16 mouse cellular contexts compared by ENCODE assay signal in the genomic region with DNA sequence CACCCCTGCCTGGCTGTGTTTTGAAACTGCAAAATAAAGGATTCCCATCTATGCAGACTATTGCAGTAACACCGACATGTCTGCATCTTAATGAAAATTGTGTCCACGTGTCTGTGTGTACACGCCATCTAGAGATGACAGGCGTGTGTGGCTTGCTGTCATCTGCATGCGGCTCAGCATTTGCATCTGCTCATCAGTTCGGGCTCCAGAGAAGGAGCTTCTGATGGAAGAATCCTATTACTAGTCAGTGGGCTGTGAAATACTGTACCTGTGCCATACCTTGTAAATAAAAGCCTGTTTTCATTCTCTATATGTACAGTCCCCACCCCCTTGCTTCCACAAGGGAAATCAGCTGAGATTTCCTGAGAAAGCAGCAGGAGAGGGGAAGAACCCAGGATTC.
"Had no signal": no experiment of that assay in that cellular context is flagged by ENCODE, and none has a peak within 500 bp of the region (broad histone marks: within the 10 kb centered on the region; RNA-seq: fewer than 3 reads in every experiment).

No protein-coding gene starts in this region.

- H3K9me3 ChIP-seq: limb, embryonic 12.5 days; liver, embryonic 13.5 days; lung, embryonic 15.5 days; megakaryocyte, embryonic 14.5 days; neural tube, embryonic 15.5 days had no signal

- H3K4me1 ChIP-seq: liver, embryonic 13.5 days; megakaryocyte, embryonic 14.5 days had no signal

- H3K27me3 ChIP-seq: limb, embryonic 12.5 days; liver, embryonic 13.5 days; lung, embryonic 15.5 days; megakaryocyte, embryonic 14.5 days; neural tube, embryonic 15.5 days had no signal

- H3K4me2 ChIP-seq: limb, embryonic 12.5 days; liver, embryonic 13.5 days; lung, embryonic 15.5 days; neural tube, embryonic 15.5 days had no signal

- H3K9ac ChIP-seq: limb, embryonic 12.5 days; liver, embryonic 13.5 days; liver, postnatal 0 days; lung, embryonic 15.5 days; neural tube, embryonic 15.5 days had no signal

- H3K27ac ChIP-seq: kidney, postnatal 0 days; layer of hippocampus, adult 2 months; limb, embryonic 12.5 days; liver, embryonic 13.5 days; lung, embryonic 15.5 days; macrophage; neural tube, embryonic 15.5 days had no signal

- DNase-seq: kidney, postnatal 4 days; liver; liver, embryonic 13.5 days; liver, postnatal 0 days; lung, postnatal 14 days; right cerebral cortex, adult 18-20 months; right cerebral cortex, postnatal 25 days; thymus, postnatal 36 days had no signal

- H3K4me3 ChIP-seq: layer of hippocampus, adult 2 months; limb, embryonic 12.5 days; liver, embryonic 13.5 days; lung, embryonic 15.5 days; megakaryocyte, embryonic 14.5 days; myocyte; neural tube, embryonic 15.5 days had no signal

- H3K36me3 ChIP-seq: limb, embryonic 12.5 days; liver, embryonic 13.5 days; lung, embryonic 15.5 days; neural tube, embryonic 15.5 days had no signal

- ATAC-seq: liver, postnatal 0 days had no signal
